Mouse (Mus musculus): ENCODE measurements around the gene Ceacam16. TPM values are rescaled to one million over a fixed set of nuclear protein-coding genes. Genes with fewer than 3 reads are reported as not detected.

Gene Ceacam16
- polyA plus RNA-seq, 1 experiment from 2014 or later, result 0.36 TPM

DNA sequence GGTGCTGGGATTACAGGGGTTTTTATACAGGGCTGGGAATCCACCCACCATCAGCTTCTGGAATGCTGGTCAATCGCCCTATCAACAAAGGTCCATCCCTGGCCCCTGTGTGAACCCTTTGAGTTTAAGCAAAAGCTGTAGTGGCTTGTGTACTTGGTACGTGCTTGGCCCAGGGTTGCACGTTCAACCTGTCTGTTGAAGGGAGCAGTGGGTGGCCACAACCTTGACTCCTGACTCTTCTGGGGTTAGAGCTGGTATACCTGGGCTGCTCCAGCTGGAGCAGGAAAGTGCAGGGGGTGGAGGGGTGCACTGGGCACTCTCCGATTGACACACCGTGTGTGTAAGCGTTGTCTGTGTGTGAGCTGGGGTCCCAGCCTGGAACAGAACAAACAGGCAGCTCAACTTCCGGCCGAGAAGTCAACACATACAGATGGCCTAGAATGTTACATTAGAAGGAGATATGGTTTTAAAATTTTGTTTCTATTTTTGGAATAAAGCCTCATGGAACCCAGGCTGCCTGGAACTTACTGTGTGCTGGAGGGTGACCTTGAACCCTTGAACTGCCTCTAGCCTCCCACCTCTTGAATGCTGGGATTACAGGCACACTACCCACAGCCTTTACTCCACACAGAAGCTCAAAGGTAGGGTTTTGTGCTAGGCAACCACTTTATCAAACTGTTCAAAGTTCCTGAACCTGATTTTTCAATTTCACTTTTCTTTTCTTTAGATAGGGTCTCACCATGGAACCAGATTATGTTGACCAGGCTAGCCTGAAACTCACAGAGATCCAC, 4.3 kb upstream of the Ceacam16 start:
- 83% methylated on average over 8 of the region's 8 CpGs for WGBS
- Histone ChIP-seq H3K4me1 (replicated peaks) (no peaks in the 10 kb centered on the region), H3K4me2 (no peak overlapping the region), H3K36me3 (no peaks in the 10 kb centered on the region), H3K4me3 (no peak overlapping the region), H3K27me3 (no peaks in the 10 kb centered on the region), H3K9me3 (no peaks in the 10 kb centered on the region), H3K9ac (no peak overlapping the region), H3K27ac (replicated peaks) (no peak overlapping the region)
- ATAC-seq (ENCODE audit: low read depth), result no peak

DNA sequence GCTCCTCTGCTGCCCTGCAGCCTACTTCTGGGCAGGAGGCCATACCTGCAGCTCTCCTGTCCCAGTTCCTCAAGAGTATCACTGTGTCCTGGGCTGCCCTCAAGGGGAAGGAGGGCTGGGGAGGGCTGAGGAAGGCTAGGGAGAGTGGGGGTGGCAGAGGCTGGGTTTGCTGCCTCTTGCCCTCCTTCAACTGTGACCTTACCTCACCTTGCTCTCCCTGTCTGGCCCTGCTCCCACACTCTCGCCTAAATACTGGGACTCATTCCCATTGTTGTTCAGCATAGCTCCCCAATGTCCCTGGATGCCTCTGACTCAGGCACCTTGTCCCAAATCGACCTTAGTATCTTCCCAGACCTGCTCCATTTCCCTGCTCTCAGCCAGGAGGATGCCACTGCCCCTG, 3.1 kb upstream of the Ceacam16 start:
- no peak overlapping the region for H3K4me2 ChIP-seq
- no peak for ATAC-seq (ENCODE audit: low read depth)
- no peak overlapping the region for H3K4me3 ChIP-seq
- no peaks in the 10 kb centered on the region for H3K36me3 ChIP-seq
- H3K9ac ChIP-seq, result no peak overlapping the region
- no peaks in the 10 kb centered on the region for H3K27me3 ChIP-seq
- H3K9me3 ChIP-seq, result no peaks in the 10 kb centered on the region
- WGBS, result 53% methylated on average over 2 of the region's 2 CpGs
- H3K4me1 ChIP-seq (replicated peaks), result no peaks in the 10 kb centered on the region
- H3K27ac ChIP-seq (replicated peaks), result no peak overlapping the region

DNA sequence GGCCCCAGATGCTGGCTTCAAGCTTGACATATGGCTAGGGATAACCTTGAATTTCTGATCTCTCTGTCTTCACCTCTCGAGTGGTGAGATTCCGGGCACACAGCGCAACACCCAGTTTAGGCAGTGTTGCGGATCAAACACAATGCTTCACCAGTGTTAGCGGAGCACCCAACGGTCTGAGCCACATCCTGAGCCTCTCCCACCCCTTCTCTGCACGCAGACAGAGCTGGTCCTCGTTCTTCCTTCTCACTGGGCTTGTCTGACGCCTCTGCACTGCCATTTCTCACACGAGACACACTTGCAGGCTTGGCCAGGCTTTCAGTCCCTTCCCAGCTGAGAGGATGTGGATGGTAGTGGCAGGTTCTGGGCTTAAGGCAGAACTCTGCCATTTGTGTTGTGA, 1.4 kb downstream of the Ceacam16 start:
- Histone ChIP-seq H3K4me1 (replicated peaks) (no peaks in the 10 kb centered on the region), H3K9me3 (0 out of 2 replicates have a peak, but pooled peaks cover 5% of the 10 kb centered on the region), H3K27me3 (no peaks in the 10 kb centered on the region), H3K36me3 (no peaks in the 10 kb centered on the region), H3K4me3 (no peak overlapping the region), H3K9ac (no peak overlapping the region), H3K4me2 (no peak overlapping the region), H3K27ac (replicated peaks) (no peak overlapping the region)
- ATAC-seq (ENCODE audit: low read depth), result no peak
- WGBS, result 79% methylated on average over 10 of the region's 10 CpGs

DNA sequence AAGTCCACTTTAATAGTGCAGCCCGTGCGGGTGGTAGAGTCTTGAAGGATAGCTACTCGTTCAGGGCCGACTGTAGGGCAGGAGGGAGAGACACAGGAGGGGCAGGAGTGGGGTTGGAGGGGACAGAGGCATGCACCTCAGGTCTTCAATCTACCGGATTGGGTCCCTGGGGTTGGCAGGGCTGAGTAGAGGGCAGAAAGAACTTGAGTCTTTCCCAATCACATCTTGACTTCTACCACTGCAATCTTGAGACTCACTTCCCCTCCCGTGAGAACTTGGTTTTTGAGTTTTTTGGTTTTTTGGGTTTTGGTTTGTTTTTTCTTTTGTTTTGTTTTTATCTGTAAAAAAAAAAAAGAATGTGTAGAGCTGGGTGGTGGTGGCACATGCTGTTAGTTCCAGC, 4.8 kb downstream of the Ceacam16 start:
- Histone ChIP-seq H3K4me3 (no peak overlapping the region), H3K9ac (no peak overlapping the region), H3K36me3 (no peaks in the 10 kb centered on the region), H3K27ac (replicated peaks) (no peak overlapping the region), H3K4me1 (replicated peaks) (peaks cover 6% of the 10 kb centered on the region; the same call in 1 of the 2 replicates), H3K27me3 (peaks cover 7% of the 10 kb centered on the region), H3K9me3 (0 out of 2 replicates have a peak, but pooled peaks cover 5% of the 10 kb centered on the region), H3K4me2 (no peak overlapping the region)
- WGBS, result 88% methylated on average over 6 of the region's 6 CpGs
- ATAC-seq (ENCODE audit: low read depth), result no peak

DNA sequence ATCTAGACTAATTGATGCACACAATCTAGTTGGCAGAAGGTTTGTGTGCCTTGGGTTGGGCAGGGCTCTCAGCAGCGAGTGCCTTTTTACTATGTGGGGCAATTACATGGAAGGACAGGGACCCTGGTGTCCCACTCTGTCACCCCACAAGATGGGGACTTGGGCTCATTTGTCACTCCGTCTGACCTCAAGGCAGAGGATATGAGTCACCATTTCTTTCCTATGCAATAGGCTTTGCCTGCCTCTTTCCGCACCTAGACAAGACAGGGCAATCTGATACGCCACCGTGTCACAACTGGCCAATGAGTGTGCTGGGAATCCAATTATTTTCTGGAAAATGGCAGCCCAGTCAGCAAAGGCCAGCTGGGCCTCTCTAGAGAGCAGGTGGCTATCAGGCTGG, 5.4 kb downstream of the Ceacam16 start:
- no peak overlapping the region for H3K27ac ChIP-seq (replicated peaks)
- no peak overlapping the region for H3K9ac ChIP-seq
- H3K36me3 ChIP-seq, result no peaks in the 10 kb centered on the region
- no peak overlapping the region for H3K4me2 ChIP-seq
- H3K9me3 ChIP-seq, result 0 out of 2 replicates have a peak, but pooled peaks cover 5% of the 10 kb centered on the region
- H3K27me3 ChIP-seq, result peaks cover 14% of the 10 kb centered on the region
- WGBS, result 84% methylated on average over 5 of the region's 5 CpGs
- H3K4me3 ChIP-seq, result no peak overlapping the region
- peaks cover 6% of the 10 kb centered on the region; the same call in 1 of the 2 replicates for H3K4me1 ChIP-seq (replicated peaks)
- ATAC-seq (ENCODE audit: low read depth), result no peak

DNA sequence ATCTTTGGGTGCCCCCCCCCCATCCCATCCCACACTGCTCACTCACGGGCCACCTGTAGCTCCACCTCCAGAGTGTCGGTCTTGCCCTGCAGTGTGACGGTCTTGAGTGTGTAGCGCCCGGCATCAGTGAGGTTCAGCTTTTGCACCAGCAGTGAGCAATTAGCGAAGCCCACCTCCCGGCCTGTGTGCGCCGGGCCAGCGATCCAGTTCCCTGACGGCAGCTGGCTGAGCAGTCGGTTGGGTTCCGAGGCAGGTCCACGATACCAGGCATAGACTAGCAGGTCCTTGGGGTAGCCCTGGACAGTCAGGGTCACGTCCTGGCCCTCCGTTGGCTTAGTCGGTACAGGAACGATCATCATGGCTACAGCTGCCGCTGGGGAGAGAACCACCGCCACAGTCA, 7.6 kb downstream of the Ceacam16 start:
- no peak for ATAC-seq (ENCODE audit: low read depth)
- Histone ChIP-seq H3K9me3 (0 out of 2 replicates have a peak, but pooled peaks cover 1% of the 10 kb centered on the region), H3K4me2 (no peak overlapping the region), H3K4me1 (replicated peaks) (peaks cover 6% of the 10 kb centered on the region; the same call in 1 of the 2 replicates), H3K9ac (no peak overlapping the region), H3K36me3 (no peaks in the 10 kb centered on the region), H3K4me3 (no peak overlapping the region), H3K27me3 (peaks cover 19% of the 10 kb centered on the region), H3K27ac (replicated peaks) (no peak overlapping the region)
- 89% methylated on average over 20 of the region's 20 CpGs for WGBS

DNA sequence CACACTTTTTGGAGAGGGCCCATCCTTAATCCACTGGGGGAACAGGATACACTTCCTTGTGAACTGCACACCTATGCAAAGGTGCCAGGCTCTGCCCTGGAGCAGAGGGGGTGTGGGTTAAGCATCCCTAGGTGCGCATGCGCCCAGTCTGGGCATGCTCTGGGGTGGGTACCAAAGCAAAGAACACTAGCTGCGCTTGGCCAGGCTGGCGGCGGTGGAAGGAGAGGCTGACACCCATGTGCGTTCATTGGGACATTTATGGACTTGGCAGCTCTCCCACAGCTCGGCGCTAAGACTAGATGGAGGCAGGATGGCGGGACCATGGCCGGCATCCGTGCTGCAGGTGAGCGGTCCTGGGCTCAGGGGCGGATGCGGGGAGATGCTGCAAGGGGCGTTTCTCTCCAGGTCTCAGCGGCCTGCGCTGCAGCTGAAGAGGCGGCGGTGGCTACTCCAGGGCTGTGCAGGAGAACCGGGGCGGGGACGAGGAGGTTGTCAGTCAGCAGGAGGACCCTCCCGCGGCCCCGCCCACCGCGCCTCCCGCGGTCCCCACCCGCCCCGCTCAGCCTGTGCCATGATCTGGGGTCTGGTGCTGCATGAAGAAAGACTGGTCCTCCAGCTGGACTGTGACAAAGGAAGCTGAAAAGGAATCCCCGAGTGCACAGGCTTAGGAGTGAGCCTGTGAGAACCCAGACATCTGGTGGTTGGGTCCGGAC, 9.1 kb downstream of the Ceacam16 start, which contains the start of gene Gm19345:
Gene Gm19345, plus strand, starts transcription at position 146 of the 713 bp plus-strand sequence.
- H3K9ac ChIP-seq, result peak within 1 kb of the TSS; percentile 68
- H3K4me1 ChIP-seq (replicated peaks), result peaks cover 6% of the 10 kb centered on the region; the same call in 1 of the 2 replicates
- H3K4me2 ChIP-seq, result peak within 1 kb of the TSS; percentile 50
- peak; percentile 86 for ATAC-seq (ENCODE audit: low read depth)
- no peaks in the 10 kb centered on the region for H3K9me3 ChIP-seq
- no peaks in the 10 kb centered on the region for H3K36me3 ChIP-seq
- no peak within 1 kb of the TSS for H3K27ac ChIP-seq (replicated peaks)
- 4% methylated on average over 33 of the region's 33 CpGs for WGBS
- H3K27me3 ChIP-seq, result peaks cover 31% of the 10 kb centered on the region
- H3K4me3 ChIP-seq, result peak within 1 kb of the TSS; percentile 33

DNA sequence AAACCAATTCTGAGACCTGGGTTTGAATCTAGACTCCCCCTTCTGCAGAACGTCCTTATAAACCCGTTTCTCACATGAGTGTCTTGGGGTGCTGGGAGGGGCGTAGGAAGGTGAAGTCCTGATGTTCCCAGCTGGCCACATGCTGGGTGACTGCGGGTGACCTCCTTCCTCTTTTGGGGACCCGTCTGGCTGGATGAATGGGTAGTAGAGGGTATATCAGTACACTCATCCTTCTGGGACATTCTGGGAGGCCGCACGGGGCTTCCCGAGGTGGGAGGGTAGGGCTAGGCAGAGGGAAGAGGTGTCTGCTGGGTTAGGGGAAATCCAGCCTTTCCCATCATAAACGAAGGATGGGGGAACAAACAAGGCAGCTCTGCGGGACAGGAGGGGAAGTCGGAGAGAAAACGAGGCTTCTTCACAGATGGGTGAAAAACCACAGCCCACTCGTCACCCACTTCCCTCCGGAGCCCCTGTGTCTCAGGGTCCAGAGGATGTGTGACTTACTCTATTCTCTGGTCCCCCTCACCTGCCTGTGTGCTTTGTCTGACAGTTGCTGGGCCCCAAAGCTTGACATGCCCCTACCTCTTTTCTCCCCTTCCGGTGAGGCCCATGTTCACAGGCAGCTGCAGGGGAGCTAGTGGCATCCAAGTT, 16.5 kb downstream of the Ceacam16 start:
- peaks cover 48% of the 10 kb centered on the region for H3K27me3 ChIP-seq
- no peak overlapping the region for H3K27ac ChIP-seq (replicated peaks)
- H3K4me1 ChIP-seq (replicated peaks), result no peaks in the 10 kb centered on the region; the same call in 1 of the 2 replicates
- H3K9me3 ChIP-seq, result no peaks in the 10 kb centered on the region
- H3K4me2 ChIP-seq, result no peak overlapping the region
- H3K36me3 ChIP-seq, result no peaks in the 10 kb centered on the region
- no peak overlapping the region for H3K4me3 ChIP-seq
- 68% methylated on average over 15 of the region's 15 CpGs for WGBS
- no peak for ATAC-seq (ENCODE audit: low read depth)
- H3K9ac ChIP-seq, result no peak overlapping the region

DNA sequence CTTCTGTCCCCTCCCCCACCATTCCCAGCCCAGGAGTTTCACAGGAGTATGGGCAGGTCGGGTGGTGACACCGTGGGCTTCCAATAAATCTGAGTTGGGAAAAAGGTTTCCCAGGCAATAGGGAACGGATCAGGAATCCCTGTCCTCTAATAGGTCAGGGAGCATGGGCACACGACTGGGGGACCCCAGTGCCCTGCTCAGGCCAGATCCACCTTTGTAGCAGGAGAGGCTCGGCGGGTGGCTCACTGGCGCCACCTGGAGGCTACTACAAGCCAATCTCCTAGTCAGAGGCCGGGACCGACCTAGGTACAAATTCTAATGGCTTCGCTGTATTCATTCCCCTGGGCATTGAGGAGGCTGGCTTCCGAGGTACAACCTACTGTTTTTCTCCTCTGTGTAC, 17.5 kb downstream of the Ceacam16 start:
- Histone ChIP-seq H3K4me3 (no peak overlapping the region), H3K9ac (no peak overlapping the region), H3K4me1 (replicated peaks) (no peaks in the 10 kb centered on the region; the same call in 1 of the 2 replicates), H3K27me3 (peaks cover 47% of the 10 kb centered on the region), H3K9me3 (no peaks in the 10 kb centered on the region), H3K27ac (replicated peaks) (no peak overlapping the region), H3K36me3 (no peaks in the 10 kb centered on the region), H3K4me2 (no peak overlapping the region)
- 5% methylated on average over 11 of the region's 11 CpGs for WGBS
- ATAC-seq (ENCODE audit: low read depth), result peak; percentile 68

DNA sequence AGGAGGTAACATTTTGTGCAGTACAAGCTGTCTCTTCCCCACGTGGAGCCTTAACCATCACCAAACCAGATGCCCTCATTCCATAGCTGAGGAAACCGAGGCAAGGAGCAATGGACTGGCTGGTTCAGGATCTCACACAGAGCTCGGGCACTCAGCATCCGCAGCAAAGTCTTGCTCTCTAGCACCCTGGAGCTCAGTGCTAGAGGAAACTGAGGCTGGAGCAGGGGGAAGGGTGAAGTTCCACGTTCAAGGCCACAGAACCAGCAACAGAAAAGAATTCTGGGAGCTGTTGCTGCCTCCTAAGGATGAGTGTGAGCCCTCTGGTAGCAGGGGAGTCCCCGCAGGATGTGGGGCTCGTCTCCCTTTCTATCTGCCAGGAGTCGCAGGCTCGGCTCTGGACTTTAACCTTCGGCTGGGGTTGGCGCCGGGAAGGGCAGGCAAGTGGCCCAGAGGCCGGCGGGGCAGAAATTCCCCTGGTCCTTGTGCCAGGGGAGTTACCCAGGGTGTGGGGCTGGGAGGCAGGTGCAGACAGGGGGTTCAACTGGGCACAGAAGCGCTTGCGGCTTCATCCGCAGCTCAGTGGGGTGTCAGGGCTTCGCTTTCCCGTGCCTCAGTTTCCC, 18.1 kb downstream of the Ceacam16 start:
- 37% methylated on average over 19 of the region's 19 CpGs for WGBS
- H3K27ac ChIP-seq (replicated peaks), result no peak overlapping the region
- no peak overlapping the region for H3K4me3 ChIP-seq
- H3K27me3 ChIP-seq, result peaks cover 42% of the 10 kb centered on the region
- no peak for ATAC-seq (ENCODE audit: low read depth)
- H3K4me1 ChIP-seq (replicated peaks), result no peaks in the 10 kb centered on the region; the same call in 1 of the 2 replicates
- H3K4me2 ChIP-seq, result no peak overlapping the region
- no peak overlapping the region for H3K9ac ChIP-seq
- no peaks in the 10 kb centered on the region for H3K36me3 ChIP-seq
- H3K9me3 ChIP-seq, result no peaks in the 10 kb centered on the region

DNA sequence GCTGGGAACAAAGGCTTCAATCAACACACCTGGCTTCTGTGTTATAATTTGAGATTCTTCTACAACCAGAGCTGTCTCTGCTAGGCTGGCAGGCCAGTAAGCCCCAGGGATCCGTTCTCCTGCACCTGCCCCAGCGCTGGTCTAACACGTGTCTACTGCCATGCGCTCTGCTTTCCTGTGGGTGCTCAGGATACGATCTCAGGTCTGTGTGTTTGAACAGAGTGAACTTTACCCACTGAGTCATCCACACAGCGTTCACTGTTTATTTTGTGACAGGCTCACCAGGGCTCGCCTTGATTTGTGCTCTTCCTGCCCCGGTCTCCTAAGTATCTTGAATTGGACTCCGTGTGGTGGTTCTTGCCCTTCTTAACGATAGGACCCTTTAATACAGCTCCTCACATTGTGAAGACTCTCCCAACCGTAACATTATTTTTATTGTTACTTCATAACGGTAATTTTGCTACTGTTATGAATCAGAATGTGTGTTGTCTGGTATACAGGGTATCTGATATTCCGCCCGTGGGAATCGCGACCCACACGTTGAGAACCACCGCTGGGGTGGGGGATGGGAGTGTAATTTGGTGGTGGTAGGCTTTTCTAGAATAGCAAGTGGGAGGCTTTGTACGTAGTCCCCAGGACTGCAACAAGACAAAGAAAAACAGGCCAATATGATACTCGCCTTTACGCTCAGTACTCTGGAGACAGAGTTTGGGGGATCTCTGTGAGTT, 19.2 kb downstream of the Ceacam16 start:
- Histone ChIP-seq H3K4me1 (replicated peaks) (no peaks in the 10 kb centered on the region), H3K27ac (replicated peaks) (no peak overlapping the region), H3K9me3 (no peaks in the 10 kb centered on the region), H3K9ac (no peak overlapping the region), H3K36me3 (no peaks in the 10 kb centered on the region), H3K4me2 (no peak overlapping the region), H3K4me3 (no peak overlapping the region), H3K27me3 (peaks cover 34% of the 10 kb centered on the region)
- 84% methylated on average over 21 of the region's 21 CpGs for WGBS
- no peak for ATAC-seq (ENCODE audit: low read depth)
